Mouse (Mus musculus) colon, adult 2 months (tissue): ENCODE measurements around the gene Ovol3. TPM values are rescaled to one million over a fixed set of nuclear protein-coding genes. Genes with fewer than 3 reads are reported as not detected.

Experiments
- polyA plus RNA-seq: library from polyadenylated mRNA; depleted of rRNA; stranded (reverse); fragments of >200 nt; gene quantifications from 2 replicates; pipeline ENCODE4 v1.2.3, GENCODE M21; 2012; rRNA removed

The Ovol3 gene
- not detected in 2 replicates for polyA plus RNA-seq

GRCm38 (mm10) chr7:30235625-30236024 lies at the start of gene Ovol3:
Gene Ovol3 (minus strand): TSS chr7:30235725.

GRCm38 (mm10) chr7:30279951-30280669 lies 44.6 kb upstream of the Ovol3 start, which contains the start of the genes Thap8 and Wdr62:
Gene Thap8 (plus strand): TSS chr7:30280094.
Gene Wdr62 (minus strand): TSS chr7:30280419.

GRCm38 (mm10) chr7:30231669-30232454 lies 3.7 kb downstream of the Ovol3 start, which contains the start of the genes Polr2i and Tbcb:
Gene Polr2i (plus strand): TSS chr7:30231948.
Gene Tbcb (minus strand): TSS chr7:30232272.

DNA sequence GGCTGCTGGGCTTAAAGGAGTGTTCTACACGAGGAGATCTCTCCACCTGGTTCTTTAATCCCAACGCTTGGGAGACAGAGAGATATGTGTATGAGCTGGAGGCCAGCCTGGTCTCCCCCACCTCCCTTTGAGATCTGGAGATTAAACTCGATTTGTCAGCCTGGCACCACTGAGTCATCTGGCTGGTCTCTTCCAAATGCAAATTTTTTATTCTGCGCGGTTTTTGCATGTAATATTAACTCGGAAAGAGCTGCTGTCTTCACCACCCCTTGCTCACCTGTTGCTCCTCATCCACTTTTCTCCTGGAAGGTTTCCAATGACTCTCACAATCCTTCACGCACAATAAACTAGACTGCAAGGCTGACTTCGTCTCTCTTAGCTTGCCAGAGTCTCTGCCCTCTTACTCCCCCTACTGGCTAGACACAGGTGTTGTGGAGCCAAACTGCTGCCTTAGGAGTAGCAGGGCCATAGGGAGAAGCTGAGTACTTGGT lies 37.0 kb downstream of the Ovol3 start, which contains the start of gene Capns1:
Capns1 (minus strand) TSS at position 331 of the 491 bp plus-strand sequence.

DNA sequence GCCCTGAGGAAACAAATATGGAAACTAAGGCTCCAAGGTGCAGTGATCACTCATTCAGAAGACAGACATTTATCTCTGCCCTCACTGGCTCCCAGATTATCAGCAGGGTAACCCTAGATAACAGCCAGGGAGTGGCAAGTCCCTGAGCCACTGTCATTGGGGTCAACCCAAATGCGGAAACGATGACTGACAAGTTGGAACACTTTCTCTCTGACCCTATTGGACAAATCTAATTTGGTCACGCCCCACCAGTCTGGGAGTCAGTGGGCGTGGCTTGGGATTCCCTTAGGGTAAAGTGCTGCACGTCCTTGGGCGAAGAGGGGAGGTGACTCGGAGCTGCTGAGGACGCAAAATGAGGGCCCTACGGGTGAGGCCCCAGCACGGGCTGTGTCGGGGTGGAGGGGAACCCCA lies 51.6 kb downstream of the Ovol3 start, which contains the start of gene Cox7a1:
Cox7a1 (plus strand) TSS at position 266 of the 411 bp plus-strand sequence.

Other genes starting within 250 kb of the Ovol3 start
- gene Zfp14, start 184.3 kb downstream of the Ovol3 start, polyA plus RNA-seq, result 1.1 and 1.2 TPM in 2 replicates
- 0.29 and 0.35 TPM in 2 replicates for gene Zfp82, start 162.8 kb downstream of the Ovol3 start, polyA plus RNA-seq
- gene Gm26920, start 145.3 kb downstream of the Ovol3 start, polyA plus RNA-seq, result not detected in 2 replicates
- gene Zfp566, start 145.2 kb downstream of the Ovol3 start, polyA plus RNA-seq, result 0.57 and 1.9 TPM in 2 replicates
- 7.9 and 8.4 TPM in 2 replicates for gene Zfp260, start 140.9 kb downstream of the Ovol3 start, polyA plus RNA-seq
- 0.38 and 1.9 TPM in 2 replicates for gene Zfp382, start 113.8 kb downstream of the Ovol3 start, polyA plus RNA-seq
- gene Zfp146, start 66.0 kb downstream of the Ovol3 start, polyA plus RNA-seq, result 6.3 and 8.4 TPM in 2 replicates
- gene Cox7a1, start 51.6 kb downstream of the Ovol3 start, polyA plus RNA-seq, result 48.3 and 56.0 TPM in 2 replicates
- 791 and 1,080 TPM in 2 replicates for gene Capns1, start 36.9 kb downstream of the Ovol3 start, polyA plus RNA-seq
- 86.6 and 107 TPM in 2 replicates for gene Polr2i, start 3.8 kb downstream of the Ovol3 start, polyA plus RNA-seq
- 46.0 and 55.7 TPM in 2 replicates for gene Tbcb, start 3.5 kb downstream of the Ovol3 start, polyA plus RNA-seq
- 0.12 and 0.19 TPM in 2 replicates for gene Thap8, start 44.4 kb upstream of the Ovol3 start, polyA plus RNA-seq
- 20.8 and 23.2 TPM in 2 replicates for gene Wdr62, start 44.7 kb upstream of the Ovol3 start, polyA plus RNA-seq
- gene Clip3, start 56.0 kb upstream of the Ovol3 start, polyA plus RNA-seq, result 11.3 and 14.7 TPM in 2 replicates
- 165 and 192 TPM in 2 replicates for gene Alkbh6, start 73.0 kb upstream of the Ovol3 start, polyA plus RNA-seq
- 11.0 and 13.9 TPM in 2 replicates for gene Syne4, start 79.1 kb upstream of the Ovol3 start, polyA plus RNA-seq
- gene E130208F15Rik, start 86.0 kb upstream of the Ovol3 start, polyA plus RNA-seq, result 1.2 and 1.4 TPM in 2 replicates
- gene Sdhaf1, start 88.2 kb upstream of the Ovol3 start, polyA plus RNA-seq, result 26.8 and 37.9 TPM in 2 replicates
- 25.6 and 26.3 TPM in 2 replicates for gene Lrfn3, start 127.0 kb upstream of the Ovol3 start, polyA plus RNA-seq
- 54.3 and 84.5 TPM in 2 replicates for gene Tyrobp, start 178.0 kb upstream of the Ovol3 start, polyA plus RNA-seq
- 12.2 and 17.0 TPM in 2 replicates for gene Hcst, start 184.1 kb upstream of the Ovol3 start, polyA plus RNA-seq
- gene Nfkbid, start 186.0 kb upstream of the Ovol3 start, polyA plus RNA-seq, result 7.8 and 8.1 TPM in 2 replicates
- gene Aplp1, start 209.8 kb upstream of the Ovol3 start, polyA plus RNA-seq, result 49.6 and 52.2 TPM in 2 replicates
- 0.35 and 0.52 TPM in 2 replicates for gene Kirrel2, start 222.0 kb upstream of the Ovol3 start, polyA plus RNA-seq
- gene Nphs1, start 222.6 kb upstream of the Ovol3 start, polyA plus RNA-seq, result 0.03 and 0.80 TPM in 2 replicates